Mouse (Mus musculus) midbrain, embryonic 12.5 days (tissue): ENCODE results near the gene Map6. TPM values are rescaled to one million over a fixed set of nuclear protein-coding genes. Genes with fewer than 3 reads are reported as not detected.
"Not testable (repeated sequence)": the region's sequence is repeated elsewhere in the genome, so short reads cannot be mapped to it uniquely, and the experiment has no call there.

Experiments
- ATAC-seq: fragments of 200-750 bp; cut with Nextera tagmentation; 2 replicates; pipeline ENCODE4 v1.8.0; 2017; ENCODE audit warnings: low read depth, moderate TSS enrichment, moderate library complexity; ENCODE audit not compliant: low FRiP score
- H3K27ac ChIP-seq: fragments of 300-500 bp; sonication (generic); replicated peaks from 2 replicates; pipeline ENCODE4 v1.5.1; 2016; ENCODE audit warnings: mild to moderate bottlenecking
- H3K27me3 ChIP-seq: fragments of 300-500 bp; sonication (generic); 2 replicates; pipeline ENCODE4 v1.6.1; 2016; ENCODE audit warnings: mild to moderate bottlenecking
- H3K36me3 ChIP-seq: fragments of 300-500 bp; sonication (generic); 2 replicates; pipeline ENCODE4 v1.6.1; 2016
- H3K4me1 ChIP-seq: fragments of 300-500 bp; sonication (generic); 2 replicates; pipeline ENCODE4 v1.6.1; 2016
- H3K4me2 ChIP-seq: fragments of 300-500 bp; sonication (generic); replicated peaks from 2 replicates; pipeline ENCODE4 v1.6.1; 2016; ENCODE audit warnings: mild to moderate bottlenecking, moderate library complexity
- H3K4me3 ChIP-seq: fragments of 300-500 bp; sonication (generic); 2 replicates; pipeline ENCODE4 v1.5.1; 2016; ENCODE audit warnings: mild to moderate bottlenecking
- H3K9ac ChIP-seq: fragments of 300-500 bp; sonication (generic); replicated peaks from 2 replicates; pipeline ENCODE4 v1.6.1; 2016; ENCODE audit warnings: mild to moderate bottlenecking, moderate library complexity
- H3K9me3 ChIP-seq: fragments of 300-500 bp; sonication (generic); 2 replicates; pipeline ENCODE4 v1.6.1; 2016; ENCODE audit warnings: mild to moderate bottlenecking
- WGBS: fragments of 180-500 bp; shearing (Covaris S2); methylation state at CpG from one replicate; pipeline ENCODE4 v1.1.7; 2016; 5-methylcytosine and 5-hydroxymethylcytosine counted together
- polyA plus RNA-seq: library from polyadenylated mRNA; unstranded; fragments of >200 nt; fragmentation: Nextera tagmentation; extraction: Ambion mirVana; gene quantifications from 2 replicates; pipeline ENCODE4 v1.2.1, GENCODE M21; 2016

Map6 gene
- polyA plus RNA-seq, 1 experiment from 2014 or later = 87.5 TPM

DNA sequence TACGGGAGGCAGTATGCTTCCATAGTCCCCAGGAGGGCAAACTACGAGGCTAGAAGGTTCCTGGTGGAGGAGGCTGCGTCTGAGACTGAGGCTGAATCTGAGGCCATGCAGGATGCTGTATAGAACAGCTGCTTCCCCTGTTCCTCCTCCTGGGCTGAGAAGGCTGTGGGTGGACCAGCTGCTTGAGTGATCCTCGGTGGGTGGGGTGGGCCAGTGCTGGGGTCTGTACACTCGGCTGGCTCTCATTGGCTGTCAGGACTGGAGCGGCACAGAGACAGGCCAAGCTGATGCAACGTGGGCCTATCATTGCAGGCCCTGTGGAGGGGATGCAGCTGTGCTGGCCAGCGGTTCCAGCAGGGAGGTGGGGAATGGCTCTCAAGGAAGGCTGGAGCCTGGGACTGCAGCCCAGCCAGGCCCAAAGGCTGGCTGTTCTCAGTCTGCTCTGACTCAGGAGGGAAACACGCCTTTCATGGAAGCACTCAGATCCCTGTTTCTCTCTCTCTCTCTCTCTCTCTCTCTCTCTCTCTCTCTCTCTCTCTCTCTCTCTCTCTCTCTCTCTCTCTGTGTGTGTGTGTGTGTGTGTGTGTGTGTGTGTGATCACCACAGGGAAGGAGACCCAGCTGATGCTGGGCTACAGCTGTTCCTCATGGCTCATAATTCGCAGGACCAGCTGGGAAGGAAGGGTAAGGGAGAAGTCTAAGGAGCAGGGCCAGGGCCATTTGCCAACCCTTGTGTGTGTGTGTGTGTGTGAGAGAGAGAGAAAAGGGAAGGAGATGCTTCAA, 93.0 kb downstream of the Map6 start:
- Histone ChIP-seq H3K4me3 (no peak overlapping the region), H3K9ac (peak overlapping the region; percentile 29; the same call in 1 of the 2 replicates), H3K4me2 (peak overlapping the region; percentile 27), H3K9me3 (0 out of 2 replicates have a peak, but pooled peaks cover 3% of the 10 kb centered on the region), H3K27ac (peak overlapping the region; percentile 96), H3K4me1 (peaks cover 54% of the 10 kb centered on the region), H3K27me3 (no peaks in the 10 kb centered on the region), H3K36me3 (no peaks in the 10 kb centered on the region)
- WGBS = 3% methylated on average over 10 of the region's 10 CpGs
- peak; percentile 95 for ATAC-seq

GRCm38 (mm10) chr7:99360803-99361414, 93.7 kb downstream of the Map6 start:
- no peak overlapping the region for H3K4me3 ChIP-seq

DNA sequence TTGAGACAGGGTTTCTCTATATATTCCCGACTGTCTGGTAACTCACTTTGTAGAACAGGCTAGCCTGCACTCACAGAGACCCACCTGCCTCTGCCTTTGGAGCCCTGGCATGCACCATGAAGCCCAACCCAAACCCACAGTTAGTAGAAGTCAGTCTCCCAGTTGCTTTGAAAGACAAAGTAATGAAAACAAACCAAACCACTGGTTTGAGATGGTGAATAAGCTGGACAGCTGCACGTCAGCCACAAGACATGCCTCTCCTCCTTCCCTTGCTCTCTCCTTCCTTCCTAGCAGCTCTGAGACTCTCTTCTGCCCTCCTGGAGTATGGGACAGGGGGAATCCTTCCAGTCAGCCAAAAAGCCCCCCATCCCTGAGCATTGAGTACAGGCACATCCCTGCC, 94.9 kb downstream of the Map6 start:
- Histone ChIP-seq H3K4me3 (no peak overlapping the region), H3K9ac (no peak overlapping the region), H3K36me3 (no peaks in the 10 kb centered on the region), H3K4me1 (peaks cover 35% of the 10 kb centered on the region), H3K4me2 (no peak overlapping the region), H3K27ac (no peak overlapping the region), H3K27me3 (0 out of 2 replicates have a peak, but pooled peaks cover 7% of the 10 kb centered on the region), H3K9me3 (0 out of 2 replicates have a peak, but pooled peaks cover 3% of the 10 kb centered on the region)
- ATAC-seq = no peak
- 91% methylated on average over 2 of the region's 2 CpGs for WGBS

More at GRCm38 (mm10) chr7:99360803-99361414, 93.7 kb downstream of the Map6 start:
- H3K27me3 ChIP-seq = no peaks in the 10 kb centered on the region
- ATAC-seq = no peak
- WGBS = 23% methylated on average over 8 of the region's 8 CpGs
- H3K36me3 ChIP-seq = no peaks in the 10 kb centered on the region
- H3K9me3 ChIP-seq = 0 out of 2 replicates have a peak, but pooled peaks cover 3% of the 10 kb centered on the region
- no peak overlapping the region; the same call in 1 of the 2 replicates for H3K9ac ChIP-seq
- H3K27ac ChIP-seq = peak overlapping the region; percentile 96
- peaks cover 47% of the 10 kb centered on the region for H3K4me1 ChIP-seq
- peak overlapping the region; percentile 27 for H3K4me2 ChIP-seq

GRCm38 (mm10) chr7:99365069-99365468, 97.8 kb downstream of the Map6 start:
- Histone ChIP-seq H3K36me3 (no peaks in the 10 kb centered on the region), H3K4me3 (no peak overlapping the region), H3K27ac (no peak overlapping the region), H3K27me3 (0 out of 2 replicates have a peak, but pooled peaks cover 17% of the 10 kb centered on the region), H3K9ac (no peak overlapping the region), H3K4me2 (peak overlapping the region; percentile 25), H3K9me3 (0 out of 2 replicates have a peak, but pooled peaks cover 3% of the 10 kb centered on the region), H3K4me1 (peaks cover 22% of the 10 kb centered on the region)
- WGBS = 5% methylated on average over 5 of the region's 5 CpGs
- ATAC-seq = peak; percentile 52; the same call in 1 of the 2 replicates

DNA sequence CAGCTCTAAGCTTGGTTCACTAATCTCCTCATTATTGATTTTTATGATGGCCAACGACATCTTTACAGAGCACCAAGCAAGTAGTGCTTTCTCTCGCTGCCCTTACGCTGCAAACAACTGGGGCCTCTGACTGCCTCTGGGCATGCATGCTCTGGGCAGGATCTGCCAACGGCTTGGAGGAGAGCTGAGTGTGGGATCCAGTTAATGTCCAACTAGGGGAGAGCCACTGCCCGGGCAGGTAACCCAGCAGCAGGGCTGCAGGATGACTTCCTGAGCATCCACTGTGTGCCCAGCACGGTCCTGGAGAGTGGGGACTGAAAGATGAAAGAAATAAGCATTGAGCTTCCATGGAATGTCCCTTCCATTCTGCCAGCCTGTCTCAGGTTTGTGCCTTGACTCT, 99.5 kb downstream of the Map6 start:
- Histone ChIP-seq H3K27me3 (peaks cover 20% of the 10 kb centered on the region; the same call in 1 of the 2 replicates), H3K27ac (no peak overlapping the region), H3K9ac (no peak overlapping the region), H3K9me3 (0 out of 2 replicates have a peak, but pooled peaks cover 3% of the 10 kb centered on the region), H3K4me3 (no peak overlapping the region), H3K36me3 (no peaks in the 10 kb centered on the region), H3K4me1 (peaks cover 7% of the 10 kb centered on the region; the same call in 1 of the 2 replicates), H3K4me2 (no peak overlapping the region)
- ATAC-seq = no peak
- WGBS = 76% methylated on average over 6 of the region's 6 CpGs

DNA sequence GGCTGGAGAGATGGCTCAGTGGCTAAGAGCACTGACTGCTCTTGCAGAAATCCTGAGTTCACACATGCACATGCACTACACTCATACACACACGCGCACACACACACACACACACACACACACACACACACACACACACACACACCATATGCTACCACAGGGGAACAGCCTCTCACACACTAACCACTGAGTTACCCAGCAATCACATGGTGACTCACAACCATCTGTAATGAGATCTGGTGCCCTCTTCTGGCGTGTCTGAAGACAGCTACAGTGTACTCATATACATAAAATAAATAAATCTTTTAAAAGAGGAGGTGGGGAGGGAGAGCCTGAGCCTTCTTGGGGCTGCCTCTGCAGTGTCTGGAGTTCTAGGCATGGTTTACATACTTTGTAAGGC, 107.1 kb downstream of the Map6 start:
- not testable (repeated sequence) for H3K4me3 ChIP-seq, H3K4me2 ChIP-seq, H3K9me3 ChIP-seq, H3K36me3 ChIP-seq, H3K27me3 ChIP-seq, H3K4me1 ChIP-seq, ATAC-seq, H3K9ac ChIP-seq, H3K27ac ChIP-seq
- WGBS = 61% methylated on average over 3 of the region's 3 CpGs

GRCm38 (mm10) chr7:99375455-99375854, 108.2 kb downstream of the Map6 start:
- Histone ChIP-seq H3K36me3 (no peaks in the 10 kb centered on the region), H3K4me1 (peaks cover 9% of the 10 kb centered on the region), H3K4me3 (no peak overlapping the region), H3K9ac (no peak overlapping the region), H3K9me3 (no peaks in the 10 kb centered on the region), H3K27me3 (peaks cover 4% of the 10 kb centered on the region; the same call in 1 of the 2 replicates), H3K27ac (no peak overlapping the region), H3K4me2 (no peak overlapping the region)
- WGBS = 5% methylated on average over 4 of the region's 4 CpGs
- ATAC-seq = no peak

- no peak overlapping the region for H3K27ac ChIP-seq
- 78% methylated on average over 8 of the region's 8 CpGs for WGBS
- no peak overlapping the region for H3K9ac ChIP-seq
- H3K36me3 ChIP-seq = no peaks in the 10 kb centered on the region
- peaks cover 17% of the 10 kb centered on the region for H3K27me3 ChIP-seq
- no peaks in the 10 kb centered on the region for H3K9me3 ChIP-seq
- no peak overlapping the region for H3K4me2 ChIP-seq
- peaks cover 27% of the 10 kb centered on the region for H3K4me1 ChIP-seq
- ATAC-seq = no peak
- H3K4me3 ChIP-seq = no peak overlapping the region
Measured at GRCm38 (mm10) chr7:99378870-99379269, 111.6 kb downstream of the Map6 start.

DNA sequence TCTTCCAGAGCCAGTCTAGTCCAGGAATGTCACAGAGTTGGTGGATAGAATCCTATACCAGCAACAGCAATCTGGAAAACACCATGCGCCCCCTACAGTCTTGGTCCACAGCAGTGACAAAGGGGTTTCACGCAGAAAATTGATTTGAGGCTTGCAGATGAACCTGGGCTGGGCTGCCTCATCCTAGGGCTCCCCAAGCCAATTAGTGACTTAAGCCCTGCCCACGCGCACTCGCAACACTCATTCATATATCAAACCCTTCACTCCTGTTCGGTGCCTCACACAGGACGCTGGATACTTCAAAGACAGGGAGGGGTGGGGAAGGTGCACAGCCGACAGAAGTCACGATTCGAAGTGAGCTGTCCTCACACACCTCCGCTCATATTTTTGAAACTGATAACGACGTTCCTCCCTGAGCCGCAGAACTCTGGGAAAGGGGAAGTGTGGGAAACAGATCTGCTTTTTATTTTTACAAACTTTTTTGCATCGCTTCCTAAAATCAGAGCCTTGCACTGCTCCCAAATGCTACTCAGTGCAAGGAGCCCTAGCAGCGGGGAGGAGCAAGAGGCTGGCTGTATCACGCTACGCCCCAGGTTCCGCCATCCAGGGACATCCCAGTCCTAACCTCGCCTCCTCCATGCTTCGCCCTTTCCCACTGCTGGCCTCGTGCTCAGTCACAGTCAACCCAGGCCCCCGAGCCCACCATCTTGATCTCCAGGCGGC, 113.4 kb downstream of the Map6 start:
- H3K4me2 ChIP-seq = peak overlapping the region; percentile 89

GRCm38 (mm10) chr7:99381214-99382087, 114.2 kb downstream of the Map6 start, which contains the start of gene Gdpd5:
TSS of gene Gdpd5 (plus strand) at chr7:99381414.
- no peaks in the 10 kb centered on the region for H3K9me3 ChIP-seq
- under 1% methylated on average over 73 of the region's 73 CpGs for WGBS
- H3K4me1 ChIP-seq = peaks cover 47% of the 10 kb centered on the region
- peak within 1 kb of the TSS; percentile 82 for H3K9ac ChIP-seq
- peak within 1 kb of the TSS; percentile 94 for H3K27ac ChIP-seq
- peak; percentile 96 for ATAC-seq
- H3K4me3 ChIP-seq = peak within 1 kb of the TSS; percentile 71
- H3K36me3 ChIP-seq = no peaks in the 10 kb centered on the region
- peak within 1 kb of the TSS; percentile 89 for H3K4me2 ChIP-seq
- H3K27me3 ChIP-seq = peaks cover 17% of the 10 kb centered on the region

More for the DNA sequence above, 113.4 kb downstream of the Map6 start:
- peak; percentile 61 for ATAC-seq
- WGBS = 0% methylated on average over 24 of the region's 24 CpGs
- peaks cover 17% of the 10 kb centered on the region for H3K27me3 ChIP-seq
- no peaks in the 10 kb centered on the region for H3K9me3 ChIP-seq
- peak overlapping the region; percentile 71 for H3K4me3 ChIP-seq
- H3K36me3 ChIP-seq = no peaks in the 10 kb centered on the region
- peak overlapping the region; percentile 66 for H3K9ac ChIP-seq
- peaks cover 42% of the 10 kb centered on the region for H3K4me1 ChIP-seq
- H3K27ac ChIP-seq = peak overlapping the region; percentile 94
